Mouse (Mus musculus): ENCODE measurements at regions not wholly inside any gene's neighbourhood (a gene's known extent, or its start where the extent isn't known, plus 50 kb on each side); places are given as distances from the start of the nearest gene placed in this dataset.

DNA sequence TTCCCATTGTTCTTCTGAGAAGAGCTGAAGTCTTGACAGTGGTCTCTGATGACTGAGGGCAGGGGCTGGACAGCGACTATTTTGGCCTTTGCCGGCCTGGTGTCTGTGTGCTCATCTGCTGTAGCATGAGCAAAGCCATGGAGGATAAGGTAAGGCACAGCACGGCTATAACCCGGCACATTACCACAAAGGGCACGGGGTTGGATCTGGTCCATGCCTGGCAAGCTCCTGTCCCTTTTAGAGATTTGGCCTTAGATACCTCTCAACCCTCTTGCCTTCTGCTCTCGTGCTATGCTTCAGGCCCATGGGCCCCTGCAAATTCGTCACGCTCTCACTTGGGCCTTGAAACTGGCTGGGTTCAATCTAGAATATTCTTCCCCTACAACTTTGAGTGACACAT is 379.0 kb downstream of the Slc4a3 start:
- WGBS, result 79% methylated on average over 8 of the region's 8 CpGs
- ATAC-seq (ENCODE audit: low FRiP score), result no peak

DNA sequence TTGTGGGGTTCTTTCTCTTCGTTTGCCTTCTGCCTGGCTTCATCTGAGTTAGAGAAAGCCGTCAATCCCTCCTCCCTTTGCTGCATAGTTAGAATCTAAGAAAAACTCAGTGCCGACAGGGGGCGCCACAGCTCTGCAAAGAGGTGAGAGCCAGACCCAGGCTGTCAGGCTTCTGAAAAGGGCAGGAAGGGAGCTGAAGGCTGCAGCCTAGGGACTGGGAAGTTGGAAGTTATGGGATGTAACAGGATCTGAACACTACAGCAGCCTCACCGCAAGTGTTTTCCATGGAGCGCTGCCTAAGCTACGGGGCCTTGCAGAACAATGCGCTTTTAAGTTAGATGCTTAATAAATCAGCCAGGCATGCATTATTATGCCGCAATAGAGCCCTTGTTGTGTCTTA is 379.7 kb downstream of the Slc4a3 start:
- Histone ChIP-seq H3K4me1 (ENCODE audit: insufficient read depth, low read length) (no peaks in the 10 kb centered on the region), H3K4me2 (ENCODE audit: low read depth, low read length, poor library complexity, severe bottlenecking) (0 out of 2 replicates have a peak overlapping the region, but pooled peaks have one; percentile 6), H3K27me3 (ENCODE audit: insufficient read depth, low read length) (no peaks in the 10 kb centered on the region), H3K36me3 (ENCODE audit: insufficient read depth, low read length) (no peaks in the 10 kb centered on the region), H3K4me3 (ENCODE audit: low read depth, low read length) (no peak overlapping the region), H3K27ac (ENCODE audit: low read depth, low read length) (no peak overlapping the region), H3K9ac (replicated peaks; ENCODE audit: low read length, poor library complexity, severe bottlenecking) (no peak overlapping the region), H3K9me3 (ENCODE audit: low read length) (no peaks in the 10 kb centered on the region)
- DNase-seq (ENCODE audit: low spot score), result peak; percentile 95
- ATAC-seq (ENCODE audit: low FRiP score), result peak; percentile 62; the same call in 1 of the 2 replicates
- TF ChIP-seq CTCF (IDR thresholded peaks at IDR 0.05), result peak; percentile 94
- WGBS, result 7% methylated on average over 9 of the region's 9 CpGs

More for the DNA sequence above, 379.0 kb downstream of the Slc4a3 start:
- no peak for DNase-seq (ENCODE audit: low spot score)
- Histone ChIP-seq H3K4me3 (ENCODE audit: low read depth, low read length) (no peak overlapping the region), H3K27me3 (ENCODE audit: insufficient read depth, low read length) (no peaks in the 10 kb centered on the region), H3K9ac (replicated peaks; ENCODE audit: low read length, poor library complexity, severe bottlenecking) (no peak overlapping the region), H3K4me1 (ENCODE audit: insufficient read depth, low read length) (no peaks in the 10 kb centered on the region), H3K9me3 (ENCODE audit: low read length) (no peaks in the 10 kb centered on the region), H3K4me2 (ENCODE audit: low read depth, low read length, poor library complexity, severe bottlenecking) (no peak overlapping the region), H3K27ac (ENCODE audit: low read depth, low read length) (no peak overlapping the region), H3K36me3 (ENCODE audit: insufficient read depth, low read length) (no peaks in the 10 kb centered on the region)
- no peak for TF ChIP-seq CTCF (IDR thresholded peaks at IDR 0.05)

DNA sequence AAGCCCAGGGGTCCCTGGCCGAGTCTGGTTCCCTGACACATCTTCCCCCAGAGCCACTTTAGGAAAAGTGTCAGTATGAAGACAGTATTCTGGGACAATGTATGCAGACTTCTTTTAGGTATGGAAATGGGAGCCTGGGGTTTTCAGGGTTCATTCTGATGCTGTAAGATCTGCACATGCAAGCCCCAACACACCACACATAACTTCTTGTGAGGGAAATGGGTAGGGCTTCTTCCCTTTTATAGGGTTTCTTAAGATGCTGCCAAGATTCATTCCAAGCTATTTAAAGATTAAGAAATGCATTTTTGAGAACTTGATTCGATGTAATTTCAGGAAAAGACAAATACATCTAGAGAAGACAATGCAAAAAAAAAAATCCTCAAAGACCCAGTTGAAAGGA is 385.8 kb downstream of the Slc4a3 start:
- DNase-seq (ENCODE audit: low spot score) (no peak), ATAC-seq (ENCODE audit: low FRiP score) (no peak)
- Histone ChIP-seq H3K9me3 (ENCODE audit: low read length) (no peaks in the 10 kb centered on the region), H3K36me3 (ENCODE audit: insufficient read depth, low read length) (no peaks in the 10 kb centered on the region), H3K4me2 (ENCODE audit: low read depth, low read length, poor library complexity, severe bottlenecking) (no peak overlapping the region), H3K27me3 (ENCODE audit: insufficient read depth, low read length) (no peaks in the 10 kb centered on the region), H3K9ac (replicated peaks; ENCODE audit: low read length, poor library complexity, severe bottlenecking) (no peak overlapping the region), H3K4me1 (ENCODE audit: insufficient read depth, low read length) (0 out of 2 replicates have a peak, but pooled peaks cover 4% of the 10 kb centered on the region), H3K4me3 (ENCODE audit: low read depth, low read length) (no peak overlapping the region), H3K27ac (ENCODE audit: low read depth, low read length) (no peak overlapping the region)
- no peak for TF ChIP-seq CTCF (IDR thresholded peaks at IDR 0.05)
- 73% methylated on average over 2 of the region's 2 CpGs for WGBS

DNA sequence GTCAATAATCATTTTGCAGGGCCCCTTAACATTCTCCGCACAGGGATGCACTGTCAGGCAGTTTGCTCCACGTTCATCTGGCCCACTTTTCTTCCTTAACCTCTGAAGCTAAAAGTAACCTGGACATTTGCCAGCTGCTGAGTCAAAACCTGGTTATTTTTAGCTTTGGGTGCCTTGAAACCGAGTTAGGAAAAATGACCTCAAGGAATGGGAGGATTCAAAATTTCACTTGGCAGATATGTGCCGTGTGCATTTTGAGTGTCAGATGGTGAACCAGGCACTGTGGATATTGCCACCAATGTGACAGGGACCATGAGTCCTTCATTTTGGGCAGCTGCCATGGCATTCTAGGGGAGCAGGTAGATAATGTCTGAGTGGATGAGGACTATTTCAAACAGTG is 387.8 kb downstream of the Slc4a3 start:
- Histone ChIP-seq H3K4me3 (ENCODE audit: low read depth, low read length) (no peak overlapping the region), H3K4me2 (ENCODE audit: low read depth, low read length, poor library complexity, severe bottlenecking) (no peak overlapping the region), H3K9me3 (ENCODE audit: low read length) (no peaks in the 10 kb centered on the region), H3K4me1 (ENCODE audit: insufficient read depth, low read length) (0 out of 2 replicates have a peak, but pooled peaks cover 5% of the 10 kb centered on the region), H3K27ac (ENCODE audit: low read depth, low read length) (no peak overlapping the region), H3K27me3 (ENCODE audit: insufficient read depth, low read length) (no peaks in the 10 kb centered on the region), H3K9ac (replicated peaks; ENCODE audit: low read length, poor library complexity, severe bottlenecking) (no peak overlapping the region), H3K36me3 (ENCODE audit: insufficient read depth, low read length) (no peaks in the 10 kb centered on the region)
- peak; percentile 19 for DNase-seq (ENCODE audit: low spot score)
- ATAC-seq (ENCODE audit: low FRiP score), result no peak
- WGBS, result 66% methylated on average over 4 of the region's 4 CpGs
- TF ChIP-seq CTCF (IDR thresholded peaks at IDR 0.05), result no peak

DNA sequence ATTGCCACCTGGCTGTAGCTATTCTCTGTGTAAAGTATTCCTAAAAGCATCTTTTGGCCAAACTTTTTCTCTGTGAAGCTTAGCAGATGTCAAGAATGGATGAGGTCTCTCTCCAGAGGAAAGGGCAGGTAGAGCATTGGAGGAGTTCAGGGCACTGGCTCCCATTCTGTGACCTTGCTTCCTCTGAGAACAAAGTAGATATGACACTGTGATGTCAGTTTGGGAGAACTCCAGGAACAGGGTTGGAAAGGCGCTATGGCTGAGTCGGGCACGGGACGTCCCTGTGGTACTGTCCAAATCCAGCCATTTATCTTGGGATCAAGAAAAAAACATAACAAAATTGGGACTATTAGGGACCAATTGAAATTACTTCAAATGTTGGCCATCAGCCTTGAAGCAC is 388.7 kb downstream of the Slc4a3 start:
- no peak for TF ChIP-seq CTCF (IDR thresholded peaks at IDR 0.05)
- Histone ChIP-seq H3K9ac (replicated peaks; ENCODE audit: low read length, poor library complexity, severe bottlenecking) (no peak overlapping the region), H3K4me3 (ENCODE audit: low read depth, low read length) (no peak overlapping the region), H3K4me1 (ENCODE audit: insufficient read depth, low read length) (0 out of 2 replicates have a peak, but pooled peaks cover 5% of the 10 kb centered on the region), H3K9me3 (ENCODE audit: low read length) (no peaks in the 10 kb centered on the region), H3K27ac (ENCODE audit: low read depth, low read length) (no peak overlapping the region), H3K27me3 (ENCODE audit: insufficient read depth, low read length) (no peaks in the 10 kb centered on the region), H3K4me2 (ENCODE audit: low read depth, low read length, poor library complexity, severe bottlenecking) (no peak overlapping the region), H3K36me3 (ENCODE audit: insufficient read depth, low read length) (no peaks in the 10 kb centered on the region)
- ATAC-seq (ENCODE audit: low FRiP score) (no peak), DNase-seq (ENCODE audit: low spot score) (no peak)
- 99% methylated on average over 4 of the region's 4 CpGs for WGBS

DNA sequence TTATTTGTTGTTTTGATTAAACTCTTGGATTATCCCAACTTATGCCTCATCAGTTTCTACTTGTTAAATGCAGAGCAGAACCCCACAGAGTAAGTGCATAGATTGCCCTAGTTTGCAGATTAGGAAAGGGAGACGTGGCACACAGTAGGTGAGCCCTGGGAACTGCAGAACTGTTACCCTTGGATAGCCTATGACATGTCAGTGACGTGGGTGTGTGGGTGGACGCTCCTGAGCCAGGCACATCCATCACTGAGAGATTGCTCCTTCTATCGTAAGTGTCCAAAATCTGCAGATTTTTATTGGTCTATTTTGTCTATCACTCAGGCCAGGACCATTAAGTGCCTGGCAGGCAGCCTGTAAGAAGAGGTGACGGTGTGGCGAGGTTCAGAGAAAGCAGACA is 389.8 kb downstream of the Slc4a3 start:
- H3K9ac ChIP-seq (replicated peaks; ENCODE audit: low read length, poor library complexity, severe bottlenecking), result no peak overlapping the region
- DNase-seq (ENCODE audit: low spot score), result no peak
- WGBS, result 85% methylated on average over 6 of the region's 6 CpGs

More for the DNA sequence above, 389.8 kb downstream of the Slc4a3 start:
- H3K9me3 ChIP-seq (ENCODE audit: low read length), result no peaks in the 10 kb centered on the region
- 0 out of 2 replicates have a peak, but pooled peaks cover 5% of the 10 kb centered on the region for H3K4me1 ChIP-seq (ENCODE audit: insufficient read depth, low read length)
- H3K4me2 ChIP-seq (ENCODE audit: low read depth, low read length, poor library complexity, severe bottlenecking), result no peak overlapping the region
- no peaks in the 10 kb centered on the region for H3K27me3 ChIP-seq (ENCODE audit: insufficient read depth, low read length)
- H3K4me3 ChIP-seq (ENCODE audit: low read depth, low read length), result no peak overlapping the region
- no peak for ATAC-seq (ENCODE audit: low FRiP score)
- no peak for TF ChIP-seq CTCF (IDR thresholded peaks at IDR 0.05)
- no peak overlapping the region for H3K27ac ChIP-seq (ENCODE audit: low read depth, low read length)
- no peaks in the 10 kb centered on the region for H3K36me3 ChIP-seq (ENCODE audit: insufficient read depth, low read length)

Measured in midbrain, postnatal 0 days (tissue).